In genomic region chr4:44781494-44781893, GRCm38 (mm10) we compare ENCODE assay signal across 28 mouse cellular contexts.
"Had no signal": no experiment of that assay in that cellular context is flagged by ENCODE, and none has a peak within 500 bp of the region (broad histone marks: within the 10 kb centered on the region; RNA-seq: fewer than 3 reads in every experiment).

No protein-coding gene starts in this region.

- H3K4me1 ChIP-seq: embryonic facial prominence, embryonic 12.5 days; embryonic facial prominence, embryonic 13.5 days; embryonic facial prominence, embryonic 15.5 days had no signal

- H3K36me3 ChIP-seq: embryonic facial prominence, embryonic 10.5 days; embryonic facial prominence, embryonic 12.5 days; embryonic facial prominence, embryonic 13.5 days; embryonic facial prominence, embryonic 15.5 days; forebrain, embryonic 10.5 days; forebrain, embryonic 12.5 days; forebrain, embryonic 15.5 days had no signal

- H3K27me3 ChIP-seq: embryonic facial prominence, embryonic 12.5 days; embryonic facial prominence, embryonic 13.5 days; embryonic facial prominence, embryonic 15.5 days; forebrain, embryonic 12.5 days; forebrain, embryonic 13.5 days; forebrain, embryonic 15.5 days had no signal

- H3K9ac ChIP-seq: embryonic facial prominence, embryonic 12.5 days; embryonic facial prominence, embryonic 13.5 days; embryonic facial prominence, embryonic 15.5 days; forebrain, embryonic 12.5 days; forebrain, embryonic 13.5 days; forebrain, embryonic 15.5 days; forebrain, postnatal 0 days had no signal

- DNase-seq: cerebellum, adult 2 months; cerebellum, adult 8-10 months; cerebellum, adult 9-10 months; cerebellum, adult 9-11 months; cerebellum, postnatal 10 days; cerebellum, postnatal 14 days; cerebellum, postnatal 25 days; cerebellum, postnatal 36 days; embryo, embryonic 11 days; forebrain, postnatal 0 days; gastrocnemius, adult 2 months; gastrocnemius, postnatal 10 days; gastrocnemius, postnatal 14 days; gastrocnemius, postnatal 25 days; gastrocnemius, postnatal 36 days; heart, adult 11 months; heart, adult 18-20 months had no signal

- H3K4me3 ChIP-seq: embryonic facial prominence, embryonic 10.5 days; embryonic facial prominence, embryonic 12.5 days; embryonic facial prominence, embryonic 13.5 days; embryonic facial prominence, embryonic 15.5 days; erythroblast, embryonic 14.5 days; forebrain, embryonic 10.5 days; forebrain, embryonic 12.5 days; forebrain, embryonic 13.5 days; forebrain, embryonic 15.5 days; gastrocnemius, adult 2 months had no signal

- ATAC-seq: forebrain, embryonic 13.5 days; forebrain, embryonic 14.5 days; forebrain, embryonic 15.5 days; forebrain, embryonic 16.5 days; forebrain, postnatal 0 days had no signal

- H3K4me2 ChIP-seq: embryonic facial prominence, embryonic 12.5 days; embryonic facial prominence, embryonic 13.5 days; embryonic facial prominence, embryonic 15.5 days; forebrain, embryonic 12.5 days; forebrain, embryonic 13.5 days; forebrain, embryonic 15.5 days had no signal

- H3K9me3 ChIP-seq: embryonic facial prominence, embryonic 10.5 days; embryonic facial prominence, embryonic 12.5 days; embryonic facial prominence, embryonic 13.5 days; embryonic facial prominence, embryonic 15.5 days; forebrain, embryonic 10.5 days; forebrain, embryonic 12.5 days; forebrain, embryonic 13.5 days; forebrain, embryonic 15.5 days had no signal

- H3K27ac ChIP-seq: embryonic facial prominence, embryonic 10.5 days; embryonic facial prominence, embryonic 12.5 days; embryonic facial prominence, embryonic 13.5 days; embryonic facial prominence, embryonic 15.5 days; forebrain, embryonic 10.5 days; forebrain, embryonic 12.5 days; forebrain, embryonic 13.5 days; forebrain, embryonic 15.5 days; gastrocnemius, adult 2 months had no signal
